Mouse (Mus musculus) naive thymus-derived CD4-positive, alpha-beta T cell, adult 2 months (primary cell): ENCODE measurements around the gene Rin3.

Source experiments
- DNase-seq: peaks from one replicate; pipeline ENCODE4 v3.0.0-alpha.2; 2011; ENCODE audit warnings: low read depth

Rin3 gene

DNA sequence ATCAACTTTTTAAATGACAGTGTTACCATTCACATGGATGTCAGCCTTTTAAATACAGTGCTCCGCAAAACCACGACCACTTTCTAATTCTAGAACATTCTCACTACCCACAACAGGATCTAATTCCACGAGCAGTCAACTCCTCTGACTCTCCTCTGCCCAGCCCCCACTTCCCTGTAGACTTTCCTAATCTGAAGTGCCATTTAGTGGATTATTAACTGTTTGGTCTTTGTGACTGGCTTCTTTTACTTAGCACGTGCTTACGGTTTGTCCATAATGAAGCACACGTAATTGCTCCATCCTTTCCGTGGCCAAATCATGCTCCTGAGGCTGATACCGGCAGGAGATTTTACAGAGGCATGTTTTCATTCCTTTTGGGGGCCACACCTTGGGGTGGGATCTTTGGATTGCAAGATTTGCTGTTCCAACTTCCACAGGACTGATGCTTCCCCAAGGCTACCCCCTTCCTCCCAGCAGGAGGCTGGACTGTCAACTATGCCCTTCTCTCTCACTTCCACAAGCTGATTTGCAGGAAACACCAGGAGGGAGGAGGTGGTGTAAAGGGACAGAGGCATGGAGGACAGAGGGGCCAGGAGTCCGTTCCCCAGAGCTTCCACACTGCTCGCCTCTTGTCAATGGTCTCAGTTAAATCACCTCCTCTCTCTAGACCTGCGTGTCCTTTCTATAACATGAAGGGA, 139.9 kb downstream of the Rin3 start:
- no peak for DNase-seq

DNA sequence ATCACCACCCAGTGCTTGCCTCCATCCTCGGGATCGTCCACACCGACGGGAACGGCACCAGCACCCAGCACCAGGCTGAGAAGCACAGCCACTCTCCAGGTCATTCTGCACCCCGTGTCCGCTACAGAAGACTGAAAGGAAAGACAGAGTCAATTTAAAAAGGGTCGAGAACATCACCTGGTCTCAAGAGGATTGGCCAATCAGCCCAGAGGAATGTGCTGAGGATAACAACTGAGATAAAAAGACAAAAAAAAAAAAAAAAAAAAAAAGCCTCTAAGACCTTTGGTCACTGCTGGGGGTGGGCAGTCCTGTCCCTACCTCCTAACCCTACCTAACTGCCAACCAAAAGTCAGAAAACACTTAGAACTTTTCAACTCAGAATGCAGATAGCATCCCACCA, 140.8 kb downstream of the Rin3 start:
- no peak for DNase-seq

GRCm38 (mm10) chr12:102424456-102424855, 141.6 kb downstream of the Rin3 start:
- no peak for DNase-seq

- DNase-seq, result peak; percentile 50
Measured at GRCm38 (mm10) chr12:102425048-102425578, 142.3 kb downstream of the Rin3 start.

DNA sequence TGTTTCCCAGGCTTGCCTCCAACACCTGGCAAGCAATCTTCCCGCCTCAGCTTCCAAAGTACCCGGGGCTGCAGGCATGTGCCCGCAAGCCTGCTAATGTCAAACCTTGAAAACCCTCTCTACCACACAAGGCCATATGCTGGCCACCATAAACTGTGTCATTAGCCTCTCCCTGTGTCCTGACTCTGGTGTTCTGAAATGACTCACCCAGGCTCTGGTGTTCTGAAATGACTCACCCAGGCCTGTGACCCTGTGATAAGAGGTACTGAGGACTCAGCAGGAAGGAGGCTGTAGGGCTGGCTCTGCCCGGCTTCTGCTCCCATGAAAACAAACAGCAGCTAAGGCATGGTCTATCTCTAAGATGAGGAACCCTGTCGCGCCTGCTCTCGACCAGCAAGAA, 143.4 kb downstream of the Rin3 start:
- no peak for DNase-seq

GRCm38 (mm10) chr12:102429656-102430055, 146.8 kb downstream of the Rin3 start:
- DNase-seq, result no peak

GRCm38 (mm10) chr12:102430228-102430627, 147.4 kb downstream of the Rin3 start:
- DNase-seq, result no peak

DNA sequence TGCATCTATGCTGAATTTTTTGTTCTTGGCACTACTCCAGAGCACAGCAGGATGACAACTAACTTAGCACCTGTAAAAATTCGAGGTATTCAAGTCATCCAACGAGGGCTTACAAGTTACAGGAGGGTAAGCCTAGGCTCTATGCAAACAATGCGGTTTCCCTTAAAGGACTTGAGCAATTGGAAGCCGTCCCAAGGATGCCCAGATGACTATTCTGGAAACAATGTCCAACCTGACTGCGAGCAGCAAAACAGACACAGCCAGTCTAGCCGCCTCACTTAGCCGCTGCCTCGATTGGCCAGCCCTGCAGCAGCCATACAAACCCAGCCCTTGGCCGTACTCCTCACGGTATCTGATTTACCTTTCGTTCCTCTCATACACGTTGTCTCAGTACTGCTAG, 149.4 kb downstream of the Rin3 start:
- no peak for DNase-seq

- DNase-seq, result no peak
Measured at GRCm38 (mm10) chr12:102434107-102434506, 151.3 kb downstream of the Rin3 start.

- DNase-seq, result no peak
Measured at GRCm38 (mm10) chr12:102436939-102437526, 154.2 kb downstream of the Rin3 start.

- DNase-seq, result no peak
Measured at GRCm38 (mm10) chr12:102437952-102438351, 155.1 kb downstream of the Rin3 start.

DNA sequence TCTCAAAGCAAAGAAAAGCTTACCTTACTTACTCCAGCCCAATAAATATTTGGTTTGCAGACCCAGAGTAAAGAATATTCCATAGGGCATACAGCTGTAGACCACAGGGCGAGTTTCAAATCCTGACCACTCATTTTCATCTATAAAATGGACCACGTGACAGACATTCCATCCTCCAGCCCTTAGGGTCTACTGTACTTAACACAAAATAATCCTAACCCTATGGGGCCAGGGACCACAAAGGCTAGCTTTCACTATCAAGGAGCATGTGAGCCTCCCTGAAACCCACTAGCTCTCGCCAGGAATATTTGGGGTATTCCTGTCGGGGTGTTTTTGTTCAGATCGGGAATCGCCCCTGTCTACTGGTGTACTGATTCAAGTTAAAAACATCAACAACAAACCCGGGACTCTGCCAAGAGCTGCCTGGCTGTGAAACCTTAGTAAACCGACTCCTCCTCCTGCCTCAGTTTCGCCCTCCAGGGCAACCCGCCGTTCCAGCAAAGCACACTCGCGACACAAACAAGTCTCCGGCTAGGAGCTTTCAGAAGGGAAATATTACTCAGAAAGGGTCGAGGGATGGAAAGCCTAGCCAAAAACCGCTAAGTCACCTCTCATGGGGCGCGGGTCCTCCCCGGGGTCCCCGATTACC, 156.3 kb downstream of the Rin3 start:
- DNase-seq, result no peak

DNA sequence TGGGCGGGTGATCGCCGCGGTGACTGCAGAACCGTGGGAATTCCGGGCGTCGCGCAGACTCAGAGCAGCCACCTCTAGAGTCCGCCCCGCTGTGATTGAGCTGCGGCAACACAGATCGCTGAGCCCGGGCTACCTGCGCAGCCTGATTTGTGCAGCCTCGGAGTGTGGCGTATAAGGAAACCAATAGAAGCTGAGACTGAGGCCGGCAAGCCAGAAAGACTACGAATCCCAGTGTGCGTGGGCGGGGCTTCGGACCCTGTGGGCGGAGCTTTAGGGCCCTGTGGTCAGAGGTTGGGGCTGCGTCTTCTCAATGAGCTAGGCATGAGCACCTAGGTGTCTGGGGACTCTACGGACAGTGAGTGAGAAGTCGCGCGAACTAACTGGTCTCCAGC, 156.8 kb downstream of the Rin3 start, which contains the start of gene Lgmn:
Gene Lgmn, minus strand, starts transcription at position 182 of the 392 bp plus-strand sequence.
- peak; percentile 94 for DNase-seq
